Mouse (Mus musculus): ENCODE measurements around the gene Pate3. TPM values are rescaled to one million over a fixed set of nuclear protein-coding genes. Genes with fewer than 3 reads are reported as not detected.
"Not testable (repeated sequence)": the region's sequence is repeated elsewhere in the genome, so short reads cannot be mapped to it uniquely, and the experiment has no call there.

Pate3 gene
- total RNA-seq (2021) (not detected), polyA plus RNA-seq (2012; rRNA removed) (not detected in 2 replicates)
- long read RNA-seq = 0 reads

GRCm38 (mm10) chr9:35648102-35648501 lies at the start of gene Pate3:
Gene Pate3, minus strand, starts transcription at chr9:35648202.
- no peak within 1 kb of the TSS for H3K4me3 ChIP-seq
- H3K4me1 ChIP-seq (ENCODE audit: control insufficient read depth, insufficient read depth, low read length) = no peaks in the 10 kb centered on the region
- TF ChIP-seq CTCF (IDR thresholded peaks at IDR 0.05) (no peak), POLR2A (IDR thresholded peaks at IDR 0.05; ENCODE audit: insufficient read depth, low read depth, low read length) (no peak), EP300 (IDR thresholded peaks at IDR 0.05; ENCODE audit: insufficient read depth, low read depth, low read length) (no peak)
- no peak within 1 kb of the TSS for H3K27ac ChIP-seq
- DNase-seq = no peak
- no peaks in the 10 kb centered on the region for H3K79me2 ChIP-seq (replicated peaks; ENCODE audit: control insufficient read depth, insufficient read depth, low read length)
- no peak within 1 kb of the TSS for H3K9ac ChIP-seq (ENCODE audit: low read depth, low read length)
- intact Hi-C loops (cut with DNase I) = no loop called here
- no peaks in the 10 kb centered on the region for H3K36me3 ChIP-seq (ENCODE audit: control insufficient read depth, insufficient read depth, low read length)
- WGBS = 53% methylated on average over 1 of the region's 1 CpGs
- H3K27me3 ChIP-seq (ENCODE audit: control insufficient read depth, insufficient read depth, low read length) = no peaks in the 10 kb centered on the region

GRCm38 (mm10) chr9:35691924-35692323 lies 43.9 kb upstream of the Pate3 start:
- Histone ChIP-seq H3K36me3 (ENCODE audit: control insufficient read depth, insufficient read depth, low read length) (no peaks in the 10 kb centered on the region), H3K27me3 (ENCODE audit: control insufficient read depth, insufficient read depth, low read length) (no peaks in the 10 kb centered on the region), H3K79me2 (replicated peaks; ENCODE audit: control insufficient read depth, insufficient read depth, low read length) (no peaks in the 10 kb centered on the region), H3K9ac (ENCODE audit: low read depth, low read length) (no peak overlapping the region), H3K4me3 (no peak overlapping the region), H3K4me1 (ENCODE audit: control insufficient read depth, insufficient read depth, low read length) (no peaks in the 10 kb centered on the region), H3K27ac (no peak overlapping the region)
- intact Hi-C loops (cut with DNase I) = no loop called here
- TF ChIP-seq POLR2A (IDR thresholded peaks at IDR 0.05; ENCODE audit: insufficient read depth, low read depth, low read length) (no peak), EP300 (IDR thresholded peaks at IDR 0.05; ENCODE audit: insufficient read depth, low read depth, low read length) (no peak), CTCF (IDR thresholded peaks at IDR 0.05) (no peak)
- DNase-seq = no peak

- H3K27me3 ChIP-seq (ENCODE audit: control insufficient read depth, insufficient read depth, low read length) = no peaks in the 10 kb centered on the region
- intact Hi-C loops (cut with DNase I) = no loop called here
Observed at GRCm38 (mm10) chr9:35687013-35687412, 39.0 kb upstream of the Pate3 start, which contains the start of gene Pate1. Gene Pate1, minus strand, starts transcription at chr9:35687390.

GRCm38 (mm10) chr9:35673557-35673956 lies 25.6 kb upstream of the Pate3 start:
- no peak for TF ChIP-seq POLR2A (IDR thresholded peaks at IDR 0.05; ENCODE audit: insufficient read depth, low read depth, low read length)
- Histone ChIP-seq H3K9ac (ENCODE audit: low read depth, low read length) (no peak overlapping the region), H3K4me3 (no peak overlapping the region), H3K36me3 (ENCODE audit: control insufficient read depth, insufficient read depth, low read length) (no peaks in the 10 kb centered on the region), H3K27ac (no peak overlapping the region), H3K79me2 (replicated peaks; ENCODE audit: control insufficient read depth, insufficient read depth, low read length) (no peaks in the 10 kb centered on the region), H3K4me1 (ENCODE audit: control insufficient read depth, insufficient read depth, low read length) (no peaks in the 10 kb centered on the region), H3K27me3 (ENCODE audit: control insufficient read depth, insufficient read depth, low read length) (no peaks in the 10 kb centered on the region)
- intact Hi-C loops (cut with DNase I) = no loop called here
- WGBS = 74% methylated on average over 2 of the region's 2 CpGs
- DNase-seq = no peak

More at GRCm38 (mm10) chr9:35687013-35687412, 39.0 kb upstream of the Pate3 start, which contains the start of gene Pate1:
- Histone ChIP-seq H3K79me2 (replicated peaks; ENCODE audit: control insufficient read depth, insufficient read depth, low read length) (no peaks in the 10 kb centered on the region), H3K36me3 (ENCODE audit: control insufficient read depth, insufficient read depth, low read length) (no peaks in the 10 kb centered on the region), H3K9ac (ENCODE audit: low read depth, low read length) (no peak within 1 kb of the TSS), H3K4me1 (ENCODE audit: control insufficient read depth, insufficient read depth, low read length) (no peaks in the 10 kb centered on the region), H3K27ac (no peak within 1 kb of the TSS), H3K4me3 (no peak within 1 kb of the TSS)
- DNase-seq = no peak
- 25% methylated on average over 1 of the region's 1 CpGs for WGBS
- no peak for TF ChIP-seq EP300 (IDR thresholded peaks at IDR 0.05; ENCODE audit: insufficient read depth, low read depth, low read length)
- TF ChIP-seq CTCF (IDR thresholded peaks at IDR 0.05) = no peak
- TF ChIP-seq POLR2A (IDR thresholded peaks at IDR 0.05; ENCODE audit: insufficient read depth, low read depth, low read length) = no peak

GRCm38 (mm10) chr9:35632981-35633380 lies 15.0 kb downstream of the Pate3 start:
- H3K36me3 ChIP-seq (ENCODE audit: control insufficient read depth, insufficient read depth, low read length) = no peaks in the 10 kb centered on the region
- no peak overlapping the region for H3K4me3 ChIP-seq
- H3K27me3 ChIP-seq (ENCODE audit: control insufficient read depth, insufficient read depth, low read length) = no peaks in the 10 kb centered on the region
- no peak overlapping the region for H3K9ac ChIP-seq (ENCODE audit: low read depth, low read length)
- DNase-seq = no peak
- TF ChIP-seq EP300 (IDR thresholded peaks at IDR 0.05; ENCODE audit: insufficient read depth, low read depth, low read length) (no peak), CTCF (IDR thresholded peaks at IDR 0.05) (no peak), POLR2A (IDR thresholded peaks at IDR 0.05; ENCODE audit: insufficient read depth, low read depth, low read length) (no peak)
- H3K4me1 ChIP-seq (ENCODE audit: control insufficient read depth, insufficient read depth, low read length) = no peaks in the 10 kb centered on the region
- no peaks in the 10 kb centered on the region for H3K79me2 ChIP-seq (replicated peaks; ENCODE audit: control insufficient read depth, insufficient read depth, low read length)
- intact Hi-C loops (cut with DNase I) = no loop called here
- WGBS = 57% methylated on average over 1 of the region's 1 CpGs
- H3K27ac ChIP-seq = no peak overlapping the region

GRCm38 (mm10) chr9:35616784-35617183 lies 31.2 kb downstream of the Pate3 start:
- 63% methylated on average over 2 of the region's 2 CpGs for WGBS

More at GRCm38 (mm10) chr9:35616784-35617183, 31.2 kb downstream of the Pate3 start:
- H3K9ac ChIP-seq (ENCODE audit: low read depth, low read length); H3K4me1 ChIP-seq (ENCODE audit: control insufficient read depth, insufficient read depth, low read length); H3K36me3 ChIP-seq (ENCODE audit: control insufficient read depth, insufficient read depth, low read length); intact Hi-C loops (cut with DNase I); DNase-seq; H3K4me3 ChIP-seq; H3K79me2 ChIP-seq (replicated peaks; ENCODE audit: control insufficient read depth, insufficient read depth, low read length); H3K27me3 ChIP-seq (ENCODE audit: control insufficient read depth, insufficient read depth, low read length); H3K27ac ChIP-seq: not testable (repeated sequence)
